Mouse (Mus musculus) right cerebral cortex, adult 18-20 months (tissue): ENCODE data around the gene Rab8b.
"Not testable (repeated sequence)": the region's sequence is repeated elsewhere in the genome, so short reads cannot be mapped to it uniquely, and the experiment has no call there.

Source experiments
- DNase-seq: peaks from one replicate; pipeline ENCODE4 v3.0.0; 2022; ENCODE audit warnings: mixed read lengths

Gene Rab8b

DNA sequence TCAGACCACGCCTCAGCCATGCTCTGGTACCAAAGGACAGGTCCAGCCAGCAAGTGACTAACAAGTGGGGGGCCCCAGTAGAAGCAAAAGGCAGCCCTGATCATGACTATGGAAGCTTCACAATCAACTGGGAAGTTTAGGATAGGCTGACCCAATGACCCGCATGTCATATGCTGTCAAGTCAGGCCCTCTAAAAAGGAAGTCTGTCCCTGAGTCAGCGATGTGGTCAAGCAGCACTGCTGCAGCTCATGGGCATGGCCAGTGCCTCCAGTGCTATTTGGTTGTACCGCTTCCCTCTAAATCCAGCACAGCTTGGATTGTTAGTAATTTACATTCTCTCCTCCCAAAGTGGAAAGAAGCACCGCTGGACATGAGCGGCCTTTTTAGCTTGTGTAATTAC lies 32.7 kb downstream of the Rab8b start:
- DNase-seq, result no peak

- no peak for DNase-seq
These were observed 33.1 kb downstream of the Rab8b start for GRCm38 (mm10) chr9:66886366-66886765.

DNA sequence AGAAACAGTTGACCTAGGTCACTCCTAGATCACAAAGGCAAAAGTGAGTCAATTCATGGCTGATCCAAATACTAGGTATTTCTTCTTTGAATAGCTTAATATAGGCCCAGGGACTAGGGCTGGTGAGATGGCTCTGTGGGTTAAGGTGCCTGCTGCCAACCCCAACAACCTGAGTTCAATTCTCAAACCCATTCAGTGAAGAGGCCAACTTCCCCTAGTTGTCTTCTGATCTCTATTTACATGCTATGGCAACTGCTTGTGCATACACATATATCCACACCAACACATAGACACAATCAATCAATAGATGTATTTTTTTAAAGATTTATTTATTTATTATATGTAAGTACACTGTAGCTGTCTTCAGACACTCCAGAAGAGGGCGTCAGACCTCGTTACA lies 34.9 kb downstream of the Rab8b start:
- no peak for DNase-seq

DNA sequence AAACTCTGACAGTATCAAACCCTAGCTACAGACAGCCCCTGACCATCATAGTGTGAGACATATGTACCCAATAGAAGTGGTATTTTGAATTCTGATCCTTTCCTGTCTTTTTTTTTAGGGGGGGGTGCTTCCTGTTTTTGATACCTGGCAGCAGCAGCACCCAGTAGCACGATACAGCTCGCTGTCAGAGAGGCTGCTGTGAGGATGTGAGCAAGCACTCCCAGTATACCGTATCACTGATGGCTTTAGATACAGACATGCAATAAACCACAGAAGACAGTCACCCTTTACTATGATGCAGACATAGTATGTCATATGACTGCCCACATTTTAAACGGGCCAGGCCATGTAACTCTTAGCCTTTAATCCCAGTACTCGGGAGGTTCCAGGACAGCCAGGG lies 36.0 kb downstream of the Rab8b start:
- DNase-seq, result no peak

- DNase-seq, result no peak
These were observed 37.1 kb downstream of the Rab8b start for GRCm38 (mm10) chr9:66882406-66882821.

DNA sequence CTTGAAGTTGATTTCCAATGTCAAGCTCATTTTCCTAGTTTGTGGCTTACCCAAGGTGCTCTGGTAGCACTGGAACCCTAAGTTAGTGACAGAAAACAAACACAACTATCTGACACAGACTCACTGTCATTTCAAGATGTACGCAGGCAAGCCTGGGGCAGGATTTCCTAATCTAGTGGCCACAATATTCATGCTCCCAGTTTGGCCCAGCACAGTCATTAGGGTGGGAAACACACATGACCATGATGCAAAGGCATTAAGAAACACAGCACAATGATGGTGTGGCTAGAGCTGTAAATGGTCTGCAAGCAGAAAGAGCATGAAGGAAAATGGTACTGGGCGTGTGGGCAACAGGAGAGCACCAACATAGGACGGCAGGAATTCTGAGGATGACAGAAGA lies 37.6 kb downstream of the Rab8b start:
- DNase-seq, result no peak

GRCm38 (mm10) chr9:66880752-66881151 lies 38.7 kb downstream of the Rab8b start:
- DNase-seq, result no peak

- no peak for DNase-seq
These were observed 40.0 kb downstream of the Rab8b start for GRCm38 (mm10) chr9:66879486-66879885.

GRCm38 (mm10) chr9:66878899-66879298 lies 40.6 kb downstream of the Rab8b start:
- DNase-seq, result no peak

DNA sequence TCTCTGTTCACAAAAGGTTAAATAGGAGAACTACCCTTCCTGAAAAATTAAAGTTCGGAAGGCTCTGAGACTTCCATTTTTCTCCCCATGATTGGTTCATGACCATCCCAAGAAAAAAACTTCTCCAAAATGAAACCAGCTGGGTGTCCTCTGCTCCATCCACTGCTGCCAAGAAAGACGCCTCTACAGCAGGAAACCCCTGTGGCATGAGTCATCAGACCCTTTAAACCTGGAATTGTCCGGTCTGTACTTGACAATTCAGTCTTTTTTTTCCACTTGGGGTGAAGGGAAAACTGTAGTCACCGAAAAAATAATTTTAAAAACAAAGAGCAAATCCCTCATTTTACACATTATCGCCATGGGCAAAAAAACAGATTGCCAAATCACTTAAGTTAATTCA lies 42.9 kb downstream of the Rab8b start:
- DNase-seq, result no peak

DNA sequence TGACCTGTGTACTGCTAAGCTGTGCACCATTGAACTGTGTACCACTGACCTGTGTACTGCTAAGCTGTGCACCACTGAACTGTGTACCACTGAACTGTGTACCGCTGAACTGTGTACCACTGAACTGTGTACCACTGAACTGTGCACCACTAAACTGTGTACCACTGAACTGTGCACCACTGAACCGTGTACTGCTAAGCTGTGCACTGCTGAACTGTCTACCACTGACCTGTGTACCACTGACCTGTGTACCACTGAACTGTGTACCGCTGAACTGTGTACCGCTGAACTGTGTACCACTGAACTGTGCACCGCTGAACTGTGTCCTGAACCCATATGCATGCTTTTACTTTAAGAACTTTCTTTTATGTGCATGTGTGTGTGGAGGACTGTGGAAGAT lies 45.2 kb downstream of the Rab8b start:
- DNase-seq, result no peak

- DNase-seq, result no peak
These were observed 46.0 kb downstream of the Rab8b start for GRCm38 (mm10) chr9:66873531-66873930.

DNA sequence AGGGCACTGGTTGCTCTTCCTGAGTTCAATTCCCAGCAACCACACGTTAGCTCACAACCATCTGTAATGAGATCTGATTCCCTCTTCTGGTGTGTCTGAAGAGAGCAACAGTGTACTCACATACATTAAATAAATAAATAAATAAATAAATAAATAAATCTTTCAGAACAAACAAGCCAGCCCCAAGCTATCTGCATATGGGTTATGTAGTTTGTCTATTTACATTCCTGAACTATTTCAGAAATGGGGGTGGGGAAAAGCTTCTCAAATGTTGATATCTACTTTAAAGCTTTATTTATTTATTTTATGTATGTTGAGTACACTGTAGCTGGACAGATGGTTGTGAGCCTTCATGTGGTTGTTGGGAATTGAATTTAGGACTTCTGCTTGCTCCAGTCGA lies 46.5 kb downstream of the Rab8b start:
- DNase-seq, result not testable (repeated sequence)

DNA sequence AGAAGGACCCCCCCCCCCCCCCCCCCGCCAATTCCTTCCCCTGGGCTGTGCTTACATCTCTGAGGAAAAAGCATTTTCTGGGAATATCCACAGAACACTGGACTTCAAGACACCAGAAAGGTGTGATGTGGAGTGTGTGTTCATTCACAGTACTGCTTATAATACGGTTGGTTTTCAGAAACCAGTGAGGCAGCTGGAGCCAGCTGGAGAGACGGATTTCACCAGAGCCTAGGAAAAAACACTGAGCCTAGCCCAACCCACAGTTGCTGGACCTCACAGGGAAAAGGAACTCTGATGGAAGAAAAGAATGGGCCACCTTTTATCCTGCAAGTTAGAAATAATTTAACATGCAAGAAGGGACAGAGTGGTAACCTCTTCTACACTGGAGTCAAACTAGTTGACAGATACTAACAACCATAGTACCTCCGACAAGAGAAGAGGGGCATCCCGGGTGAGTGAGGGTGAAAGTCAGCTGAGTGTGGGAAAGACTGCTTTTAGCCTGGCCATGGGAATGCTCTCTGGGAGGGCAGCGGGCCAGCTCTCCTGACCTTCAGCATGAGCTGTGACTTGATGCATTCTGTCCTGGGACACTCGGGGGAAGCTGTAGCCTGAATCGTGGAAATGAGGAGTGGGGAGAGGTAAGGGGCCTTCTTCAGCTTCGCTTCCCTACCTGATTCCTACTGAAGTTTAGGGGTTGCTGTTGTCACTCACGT lies 47.3 kb downstream of the Rab8b start:
- no peak for DNase-seq

- peak; percentile 41 for DNase-seq
These were observed 54.8 kb downstream of the Rab8b start for GRCm38 (mm10) chr9:66864708-66865107.

- peak; percentile 47 for DNase-seq
These were observed 56.0 kb downstream of the Rab8b start for GRCm38 (mm10) chr9:66863456-66863855.

- DNase-seq, result no peak
These were observed 57.3 kb downstream of the Rab8b start for GRCm38 (mm10) chr9:66862202-66862601.

DNA sequence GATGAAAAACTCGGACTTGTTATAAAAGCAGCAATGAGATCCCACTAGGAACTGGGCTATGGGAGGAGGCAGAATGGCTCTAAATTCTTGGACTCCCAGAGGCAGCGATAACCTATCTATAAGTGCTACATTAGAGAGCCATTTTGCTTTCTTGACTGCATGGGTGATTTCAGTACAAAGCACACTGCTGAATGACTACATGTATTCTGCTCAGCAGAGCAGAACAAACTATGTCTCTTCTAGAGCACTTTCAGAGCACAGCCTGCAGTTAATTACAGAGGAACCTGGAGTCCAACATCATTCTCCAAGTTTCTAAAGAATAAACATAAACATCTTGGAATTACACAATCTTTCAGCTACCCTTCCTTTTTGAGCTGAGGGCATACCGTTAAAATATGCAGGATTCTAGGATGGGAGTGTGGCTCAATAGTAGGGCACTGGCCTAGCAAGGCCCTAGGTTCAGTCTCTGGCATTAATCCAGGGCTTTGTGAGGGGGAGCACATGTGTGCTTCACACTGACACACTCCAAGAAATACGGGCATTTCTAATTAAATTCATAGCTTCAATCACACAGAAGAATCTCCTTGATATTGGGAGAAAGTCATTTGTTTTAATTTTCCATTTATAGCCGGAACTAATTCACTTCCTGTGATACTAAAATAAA lies 58.3 kb downstream of the Rab8b start:
- no peak for DNase-seq

GRCm38 (mm10) chr9:66859523-66859922 lies 60.0 kb downstream of the Rab8b start:
- no peak for DNase-seq

- DNase-seq, result no peak
These were observed 63.6 kb downstream of the Rab8b start for GRCm38 (mm10) chr9:66855865-66856264.

DNA sequence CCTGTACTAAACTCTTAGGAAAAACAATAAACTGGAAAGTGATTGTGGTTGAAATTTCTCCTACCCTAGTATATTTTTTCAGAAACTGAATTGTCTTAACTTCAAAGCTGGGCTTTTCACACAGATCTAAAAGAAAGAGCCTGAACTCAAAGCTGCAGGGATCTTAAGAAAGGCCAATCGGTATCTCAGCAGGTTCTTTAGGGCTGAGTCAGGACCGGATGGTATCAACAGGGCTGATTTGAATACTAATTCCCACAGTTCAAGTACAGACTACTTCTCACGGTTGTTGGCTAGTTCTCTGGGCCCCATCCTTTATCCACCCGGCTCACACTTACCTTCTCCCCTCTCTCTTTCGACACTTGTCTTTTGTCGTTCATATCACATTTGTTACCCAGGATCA lies 66.9 kb downstream of the Rab8b start:
- DNase-seq, result no peak

- DNase-seq, result no peak
These were observed 68.5 kb downstream of the Rab8b start for GRCm38 (mm10) chr9:66850966-66851365.

DNA sequence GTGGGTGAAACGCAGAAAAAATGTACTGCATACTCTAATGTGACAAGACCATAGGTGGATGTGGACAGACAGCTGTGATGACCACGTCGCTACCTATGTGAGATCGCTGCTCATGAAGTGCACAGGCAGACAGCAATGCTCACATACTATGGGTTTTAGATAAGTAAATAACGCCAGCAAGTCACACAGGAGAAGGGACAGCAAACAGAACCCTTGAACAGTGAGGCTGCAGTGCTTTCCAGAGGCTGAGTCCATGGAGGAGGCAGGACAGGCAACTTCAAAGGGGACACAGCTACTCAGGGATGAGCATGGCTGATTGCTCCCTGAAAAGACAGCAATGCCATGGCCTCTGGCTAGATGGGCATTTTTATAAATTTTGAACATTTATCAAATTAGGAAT lies 72.7 kb downstream of the Rab8b start:
- no peak for DNase-seq

DNA sequence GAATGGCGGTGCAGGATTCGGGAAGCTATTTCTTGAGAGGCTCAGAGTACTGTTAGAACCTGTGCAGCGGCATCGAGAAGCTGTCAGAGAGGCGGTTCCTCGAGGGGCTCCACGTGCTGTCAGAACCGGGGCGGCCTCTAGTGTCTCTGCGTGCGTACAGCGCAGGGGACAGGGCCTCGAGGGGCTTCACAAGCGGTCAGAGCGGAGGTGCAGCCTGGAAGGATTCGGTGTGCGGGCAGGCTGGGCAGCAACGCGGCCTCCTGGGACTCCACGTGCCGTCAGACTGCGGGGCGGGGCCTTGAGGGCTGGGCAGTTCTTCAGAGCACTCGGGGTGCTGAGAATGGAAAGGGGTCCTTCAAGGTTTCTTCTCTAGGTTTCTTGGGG lies 84.4 kb downstream of the Rab8b start:
- no peak for DNase-seq
